In the genomic region with DNA sequence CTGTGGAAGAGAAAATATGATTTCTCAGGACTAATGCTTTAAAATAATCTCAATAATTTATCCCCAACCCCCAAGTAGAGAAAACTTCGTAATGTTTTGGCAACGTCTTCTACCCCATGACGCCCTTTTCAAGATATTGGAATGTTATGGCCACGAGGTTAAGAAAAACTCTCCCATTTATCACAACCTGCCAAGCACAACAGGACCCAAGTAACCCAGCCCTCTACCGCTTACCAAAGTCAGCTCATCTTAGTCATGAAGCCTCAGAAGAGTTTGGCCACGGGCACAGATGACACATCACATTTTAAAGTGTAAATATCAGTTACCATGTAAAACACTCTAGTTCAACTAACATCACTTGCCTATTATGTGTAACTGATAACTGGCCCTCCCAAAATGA, we compare ENCODE assay signal across 14 mouse cellular contexts.
"Had no signal": no experiment of that assay in that cellular context is flagged by ENCODE, and none has a peak within 500 bp of the region (broad histone marks: within the 10 kb centered on the region; RNA-seq: fewer than 3 reads in every experiment).

No protein-coding gene starts in this region.

- DNase-seq: kidney, adult 9 months; kidney, postnatal 10 days; kidney, postnatal 4 days; liver; liver, embryonic 13.5 days; liver, postnatal 0 days; midbrain, embryonic 14.5 days; retina, postnatal 1 day; right cerebral cortex, postnatal 4 days; thymus, postnatal 36 days had no signal

- H3K4me3 ChIP-seq: layer of hippocampus, adult 2 months; limb, embryonic 12.5 days; liver, embryonic 13.5 days; lung, embryonic 15.5 days; neural tube, embryonic 13.5 days had no signal

- H3K27ac ChIP-seq: layer of hippocampus, adult 2 months; limb, embryonic 12.5 days; liver, embryonic 13.5 days; lung, embryonic 15.5 days; neural tube, embryonic 13.5 days had no signal
